In the genomic region with DNA sequence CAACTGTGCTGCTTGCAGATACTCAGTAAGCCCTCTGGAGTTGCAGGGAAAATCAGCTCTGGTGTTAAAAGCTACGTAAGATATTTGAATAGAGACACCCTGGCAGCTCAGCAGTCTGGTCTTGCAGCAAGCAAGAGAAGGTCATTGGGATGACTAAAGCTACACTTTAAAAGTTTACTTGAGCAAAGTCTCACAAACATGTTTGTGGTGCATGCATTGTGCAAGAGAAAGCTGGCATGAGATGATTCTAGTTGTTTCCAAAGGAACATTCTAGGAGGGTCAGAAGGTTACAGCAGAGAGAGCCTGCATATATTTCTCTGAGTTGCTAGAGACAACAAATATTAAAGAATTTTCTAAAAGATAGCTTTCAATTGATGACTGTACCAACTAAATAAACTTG, we compare ENCODE assay signal across 19 mouse cellular contexts.
DNase-seq lines count a peak whose midpoint lies in the region; ATAC-seq and TF ChIP-seq lines count a peak whose summit lies in the region.
"Had no signal": no experiment of that assay in that cellular context is flagged by ENCODE, and none has a peak within 500 bp of the region (broad histone marks: within the 10 kb centered on the region; RNA-seq: fewer than 3 reads in every experiment).

No protein-coding gene starts in this region.

- no peak overlapping the region for H3K4me3 ChIP-seq in liver, postnatal 0 days (ENCODE audit: low read depth, low read length)
- no peak overlapping the region for H3K4me3 ChIP-seq in hindbrain, embryonic 11.5 days (ENCODE audit: low read depth, low read length)
- no peak overlapping the region for H3K4me3 ChIP-seq in hindbrain, embryonic 16.5 days (ENCODE audit: low read length)
- H3K4me3 ChIP-seq: embryonic facial prominence, embryonic 13.5 days; forebrain, embryonic 12.5 days; heart, embryonic 12.5 days; hindbrain, embryonic 12.5 days; intestine, embryonic 15.5 days had no signal

- no peaks in the 10 kb centered on the region for H3K36me3 ChIP-seq in liver, postnatal 0 days (replicated peaks; ENCODE audit: insufficient read depth, low read length)
- H3K36me3 ChIP-seq in hindbrain, embryonic 11.5 days (ENCODE audit: control insufficient read depth, insufficient read depth, low read length): no peaks in the 10 kb centered on the region
- no peaks in the 10 kb centered on the region for H3K36me3 ChIP-seq in hindbrain, embryonic 16.5 days (ENCODE audit: control insufficient read depth, insufficient read depth, low read length)
- H3K36me3 ChIP-seq: embryonic facial prominence, embryonic 13.5 days; forebrain, embryonic 12.5 days; heart, embryonic 12.5 days; hindbrain, embryonic 12.5 days; intestine, embryonic 15.5 days had no signal

- TF ChIP-seq EP300 in liver, postnatal 0 days (IDR thresholded peaks at IDR 0.05; ENCODE audit: low read depth): peak; percentile 44; the same call in 1 of the 2 replicates

- peak; percentile 97 for ATAC-seq in liver, postnatal 0 days
- ATAC-seq in hindbrain, embryonic 11.5 days (ENCODE audit: low FRiP score): no peak
- no peak for ATAC-seq in hindbrain, embryonic 16.5 days
- ATAC-seq: forebrain, postnatal 0 days; intestine, embryonic 15.5 days had no signal

- DNase-seq in adrenal gland, adult 2 months: peak; percentile 66
- DNase-seq in adrenal gland, adult 18-20 months (ENCODE audit: low spot score in 2 of 2): no peak
- DNase-seq in liver, postnatal 0 days: peak; percentile 25
- no peak for DNase-seq in liver
- peak; percentile 61 for DNase-seq in adrenal gland, postnatal 14 days
- DNase-seq in hindbrain, embryonic 11.5 days (ENCODE audit: low spot score): no peak
- DNase-seq in testis, postnatal 14 days (ENCODE audit: low spot score): no peak
- DNase-seq: cerebellum, adult 11-12 months; cerebellum, adult 9-10 months; cerebellum, postnatal 25 days; forebrain, postnatal 0 days; gastrocnemius, postnatal 14 days; kidney, adult 18-20 months had no signal

- no peaks in the 10 kb centered on the region for H3K27me3 ChIP-seq in liver, postnatal 0 days (ENCODE audit: insufficient read depth, low read length)
- no peaks in the 10 kb centered on the region for H3K27me3 ChIP-seq in hindbrain, embryonic 11.5 days (ENCODE audit: control insufficient read depth, insufficient read depth, low read length)
- H3K27me3 ChIP-seq in hindbrain, embryonic 16.5 days (replicated peaks; ENCODE audit: control insufficient read depth, insufficient read depth, low read length): no peaks in the 10 kb centered on the region
- H3K27me3 ChIP-seq: embryonic facial prominence, embryonic 13.5 days; forebrain, embryonic 12.5 days; heart, embryonic 12.5 days; hindbrain, embryonic 12.5 days; intestine, embryonic 15.5 days had no signal

- no peak overlapping the region for H3K9ac ChIP-seq in liver, postnatal 0 days (replicated peaks)
- H3K9ac ChIP-seq in hindbrain, embryonic 11.5 days (ENCODE audit: low read depth, low read length): no peak overlapping the region
- H3K9ac ChIP-seq in hindbrain, embryonic 16.5 days (ENCODE audit: low read depth, low read length): no peak overlapping the region
- H3K9ac ChIP-seq: embryonic facial prominence, embryonic 13.5 days; forebrain, embryonic 12.5 days; forebrain, postnatal 0 days; heart, embryonic 12.5 days; hindbrain, embryonic 12.5 days; intestine, embryonic 15.5 days had no signal

- no peaks in the 10 kb centered on the region for H3K9me3 ChIP-seq in liver, postnatal 0 days (ENCODE audit: low read length)
- no peaks in the 10 kb centered on the region for H3K9me3 ChIP-seq in hindbrain, embryonic 11.5 days (ENCODE audit: control insufficient read depth, low read length)
- H3K9me3 ChIP-seq in hindbrain, embryonic 16.5 days (ENCODE audit: control insufficient read depth, low read length): peaks cover 2% of the 10 kb centered on the region; the same call in 1 of the 2 replicates
- H3K9me3 ChIP-seq: embryonic facial prominence, embryonic 13.5 days; heart, embryonic 12.5 days; intestine, embryonic 15.5 days had no signal

- no peak overlapping the region for H3K4me2 ChIP-seq in liver, postnatal 0 days (ENCODE audit: low read depth, low read length)
- no peak overlapping the region for H3K4me2 ChIP-seq in hindbrain, embryonic 11.5 days (replicated peaks; ENCODE audit: low read depth, low read length)
- no peak overlapping the region for H3K4me2 ChIP-seq in hindbrain, embryonic 16.5 days (ENCODE audit: low read length)
- H3K4me2 ChIP-seq: embryonic facial prominence, embryonic 13.5 days; forebrain, embryonic 12.5 days; heart, embryonic 12.5 days; hindbrain, embryonic 12.5 days; intestine, embryonic 15.5 days had no signal

- no peaks in the 10 kb centered on the region for H3K4me1 ChIP-seq in liver, postnatal 0 days (ENCODE audit: insufficient read depth)
- no peaks in the 10 kb centered on the region for H3K4me1 ChIP-seq in hindbrain, embryonic 11.5 days (replicated peaks; ENCODE audit: control insufficient read depth, insufficient read depth, low read length)
- H3K4me1 ChIP-seq in hindbrain, embryonic 16.5 days (ENCODE audit: control insufficient read depth, insufficient read depth, low read depth, low read length): no peaks in the 10 kb centered on the region
- H3K4me1 ChIP-seq: embryonic facial prominence, embryonic 13.5 days; forebrain, embryonic 12.5 days; heart, embryonic 12.5 days; hindbrain, embryonic 12.5 days; intestine, embryonic 15.5 days had no signal

- 41% methylated on average over 1 of the region's 1 CpGs for WGBS in liver, postnatal 0 days (ENCODE audit: insufficient replicate concordance)
- 86% methylated on average over 1 of the region's 1 CpGs for WGBS in hindbrain, embryonic 11.5 days
- WGBS in hindbrain, embryonic 16.5 days: 83% methylated on average over 1 of the region's 1 CpGs

- no peak for TF ChIP-seq CTCF in liver, postnatal 0 days (IDR thresholded peaks at IDR 0.05; ENCODE audit: low read depth)

- H3K27ac ChIP-seq in liver, postnatal 0 days (ENCODE audit: low read depth): peak overlapping the region; percentile 57
- H3K27ac ChIP-seq in hindbrain, embryonic 11.5 days (ENCODE audit: low read depth, low read length): no peak overlapping the region
- no peak overlapping the region for H3K27ac ChIP-seq in hindbrain, embryonic 16.5 days (ENCODE audit: low read depth, low read length)
- H3K27ac ChIP-seq: embryonic facial prominence, embryonic 13.5 days; forebrain, embryonic 12.5 days; hindbrain, embryonic 12.5 days; intestine, embryonic 15.5 days had no signal

Comparison
In these comparisons a context has a peak if more than half of its experiments do, and no peak if none do; other contexts are left out.
1. DNase-seq: peak in adrenal gland, adult 2 months (single experiment), liver, postnatal 0 days (single experiment) and adrenal gland, postnatal 14 days (single experiment); none in adrenal gland, adult 18-20 months (0 of 2), liver (single experiment), hindbrain, embryonic 11.5 days (single experiment) and testis, postnatal 14 days (single experiment).